Mouse (Mus musculus) limb, embryonic 12.5 days (tissue): ENCODE measurements around the gene Rps15. TPM values are rescaled to one million over a fixed set of nuclear protein-coding genes. Genes with fewer than 3 reads are reported as not detected.
A peak's percentile ranks its signal among the peaks of the same experiment; 100 is the strongest.

ENCODE experiments used
- ATAC-seq: fragments of 200-750 bp; cut with Nextera tagmentation; 2 replicates; pipeline ENCODE4 v1.8.0; 2017; ENCODE audit warnings: low read depth, moderate TSS enrichment; ENCODE audit not compliant: insufficient number of reproducible peaks, insufficient read depth, low FRiP score, low TSS enrichment
- H3K27ac ChIP-seq: fragments of 300-500 bp; sonication (generic); 2 replicates; pipeline ENCODE4 v1.5.1; 2016; ENCODE audit warnings: mild to moderate bottlenecking, moderate library complexity
- H3K27me3 ChIP-seq: fragments of 300-500 bp; sonication (generic); 2 replicates; pipeline ENCODE4 v1.6.1; 2016; ENCODE audit warnings: mild to moderate bottlenecking, moderate library complexity
- H3K36me3 ChIP-seq: fragments of 300-500 bp; sonication (generic); 2 replicates; pipeline ENCODE4 v1.6.1; 2016; ENCODE audit warnings: mild to moderate bottlenecking, moderate library complexity
- H3K4me1 ChIP-seq: fragments of 300-500 bp; sonication (generic); replicated peaks from 2 replicates; pipeline ENCODE4 v1.6.1; 2016
- H3K4me2 ChIP-seq: fragments of 300-500 bp; sonication (generic); 2 replicates; pipeline ENCODE4 v1.6.1; 2016; ENCODE audit warnings: mild to moderate bottlenecking, moderate library complexity
- H3K4me3 ChIP-seq: fragments of 300-500 bp; sonication (generic); replicated peaks from 2 replicates; pipeline ENCODE4 v1.5.1; 2016; ENCODE audit warnings: mild to moderate bottlenecking
- H3K9ac ChIP-seq: fragments of 300-500 bp; sonication (generic); replicated peaks from 2 replicates; pipeline ENCODE4 v1.6.1; 2016; ENCODE audit warnings: mild to moderate bottlenecking, moderate library complexity
- H3K9me3 ChIP-seq: fragments of 300-500 bp; sonication (generic); 2 replicates; pipeline ENCODE4 v1.6.1; 2016; ENCODE audit warnings: mild to moderate bottlenecking, moderate library complexity
- WGBS: fragments of 180-500 bp; shearing (Covaris S2); methylation state at CpG from one replicate; pipeline ENCODE4 v1.1.7; 2016; 5-methylcytosine and 5-hydroxymethylcytosine counted together
- polyA plus RNA-seq: library from polyadenylated mRNA; unstranded; fragments of >200 nt; fragmentation: Nextera tagmentation; extraction: Ambion mirVana; gene quantifications from 2 replicates; pipeline ENCODE4 v1.2.1, GENCODE M21; 2016

Rps15 gene
- polyA plus RNA-seq, 1 experiment from 2014 or later, result 930 TPM

DNA sequence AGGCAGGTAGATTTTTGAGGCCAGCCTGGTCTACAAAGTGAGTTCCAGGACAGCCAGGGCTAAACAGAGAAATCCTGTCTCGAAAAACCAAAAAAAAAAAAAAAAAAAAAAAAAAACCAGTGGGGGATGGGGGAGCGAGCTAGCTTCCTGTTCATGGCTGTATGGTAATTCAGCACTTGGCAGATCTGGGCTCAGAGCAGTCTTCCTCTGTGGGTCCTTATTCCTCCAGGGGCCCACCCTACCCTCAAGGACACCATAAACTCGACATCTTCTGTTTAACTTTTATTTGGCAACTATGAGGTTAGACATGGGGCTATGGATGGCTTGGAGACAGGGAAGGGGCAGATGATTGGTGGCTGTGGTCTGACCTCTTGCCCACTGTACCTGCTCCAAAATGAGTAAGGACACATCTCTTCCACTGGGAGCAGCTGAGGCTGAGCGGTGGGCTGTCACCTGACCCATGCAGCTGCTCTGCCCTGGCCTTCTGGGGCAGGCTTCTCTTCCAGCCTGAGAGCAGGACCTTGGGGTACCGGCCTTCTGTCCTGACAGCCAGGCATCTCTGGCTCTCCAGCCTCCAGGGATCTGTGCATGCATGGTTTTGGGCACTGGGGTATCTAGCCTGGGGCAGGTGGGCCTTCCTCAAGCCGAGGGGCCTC lies 28.9 kb downstream of the Rps15 start:
- H3K9me3 ChIP-seq, result no peaks in the 10 kb centered on the region
- H3K9ac ChIP-seq, result no peak overlapping the region
- H3K27me3 ChIP-seq, result peaks cover 31% of the 10 kb centered on the region
- peaks cover 35% of the 10 kb centered on the region for H3K4me1 ChIP-seq
- 0 out of 2 replicates have a peak overlapping the region, but pooled peaks have one; percentile 1 for H3K27ac ChIP-seq
- no peak for ATAC-seq
- 78% methylated on average over 5 of the region's 6 CpGs for WGBS
- no peak overlapping the region for H3K4me3 ChIP-seq
- peaks cover 20% of the 10 kb centered on the region for H3K36me3 ChIP-seq
- H3K4me2 ChIP-seq, result peak overlapping the region; percentile 97; the same call in 1 of the 2 replicates

DNA sequence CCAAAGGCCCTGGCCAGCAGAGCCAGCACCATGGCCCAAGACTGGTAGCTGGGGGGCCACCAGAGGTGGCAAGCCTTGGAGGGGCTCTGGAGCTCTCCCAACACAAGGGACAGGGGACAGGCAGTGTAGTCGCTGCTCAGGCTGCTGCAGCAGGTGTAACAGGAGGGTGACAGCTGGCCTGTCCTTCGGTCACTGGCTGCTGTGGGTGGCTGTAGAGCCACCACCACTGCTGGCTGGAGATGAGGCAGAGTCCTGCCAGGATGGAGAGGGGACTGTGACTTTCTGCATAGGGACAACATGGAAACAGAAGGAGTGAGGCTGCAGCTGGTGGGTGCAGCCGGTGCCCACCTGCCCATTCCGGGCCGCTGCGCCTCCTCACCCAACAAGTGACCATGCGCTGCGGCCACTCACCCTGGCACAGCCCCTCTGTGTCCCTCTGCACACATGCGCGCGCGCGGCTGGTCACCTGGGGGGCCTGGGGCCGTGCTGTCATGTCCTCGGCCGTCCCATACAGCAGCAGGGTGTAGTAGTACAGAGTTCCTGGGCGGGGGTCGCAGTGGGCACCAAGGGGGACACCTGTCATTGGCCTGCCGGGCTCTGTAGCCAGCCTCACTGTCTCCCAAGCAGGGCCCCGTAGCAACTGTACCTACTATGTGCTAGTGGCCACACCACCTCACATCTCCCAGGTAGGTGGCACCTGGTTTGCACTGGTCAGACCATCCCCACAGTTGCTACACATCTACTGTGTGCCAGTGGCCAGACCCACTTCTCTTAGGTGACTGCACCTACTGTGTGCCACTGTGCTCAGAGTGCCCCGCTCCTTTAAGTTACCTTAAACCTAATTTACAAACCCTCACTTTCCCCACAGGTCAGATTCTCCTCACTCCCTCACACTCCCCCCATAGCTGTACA lies 29.7 kb downstream of the Rps15 start:
- Histone ChIP-seq H3K9me3 (no peaks in the 10 kb centered on the region), H3K4me2 (peak overlapping the region; percentile 97), H3K27me3 (peaks cover 23% of the 10 kb centered on the region), H3K27ac (0 out of 2 replicates have a peak overlapping the region, but pooled peaks have one; percentile 1), H3K9ac (peak overlapping the region; percentile 69; the same call in 1 of the 2 replicates), H3K4me3 (peak overlapping the region; percentile 65), H3K36me3 (peaks cover 20% of the 10 kb centered on the region), H3K4me1 (peaks cover 35% of the 10 kb centered on the region)
- ATAC-seq, result no peak
- 92% methylated on average over 21 of the region's 21 CpGs for WGBS

DNA sequence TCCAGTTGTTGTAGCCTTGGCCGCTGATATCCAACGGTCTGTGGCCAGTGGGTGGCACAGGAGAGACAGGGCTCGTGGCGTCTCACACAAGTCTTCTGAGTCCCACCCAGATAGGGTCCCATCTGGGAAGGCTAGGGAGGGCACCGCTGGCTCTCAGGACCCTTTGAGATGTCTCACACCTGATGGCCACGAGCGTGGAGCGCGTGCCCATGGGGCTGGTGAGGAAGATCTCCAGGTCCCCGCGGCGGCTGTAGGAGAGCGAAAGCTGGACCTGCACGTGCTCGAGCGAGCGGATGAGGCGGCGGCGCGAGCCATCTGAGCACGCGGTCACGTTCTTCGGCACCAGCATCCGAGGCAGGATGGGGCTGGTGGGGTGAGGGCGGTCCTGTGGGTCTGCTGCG lies 30.6 kb downstream of the Rps15 start:
- Histone ChIP-seq H3K4me3 (peak overlapping the region; percentile 65), H3K4me1 (peaks cover 35% of the 10 kb centered on the region), H3K27ac (no peak overlapping the region), H3K4me2 (peak overlapping the region; percentile 97), H3K27me3 (peaks cover 20% of the 10 kb centered on the region), H3K9ac (peak overlapping the region; percentile 69), H3K9me3 (no peaks in the 10 kb centered on the region), H3K36me3 (peaks cover 14% of the 10 kb centered on the region; the same call in 1 of the 2 replicates)
- WGBS, result 5% methylated on average over 28 of the region's 28 CpGs
- no peak for ATAC-seq

DNA sequence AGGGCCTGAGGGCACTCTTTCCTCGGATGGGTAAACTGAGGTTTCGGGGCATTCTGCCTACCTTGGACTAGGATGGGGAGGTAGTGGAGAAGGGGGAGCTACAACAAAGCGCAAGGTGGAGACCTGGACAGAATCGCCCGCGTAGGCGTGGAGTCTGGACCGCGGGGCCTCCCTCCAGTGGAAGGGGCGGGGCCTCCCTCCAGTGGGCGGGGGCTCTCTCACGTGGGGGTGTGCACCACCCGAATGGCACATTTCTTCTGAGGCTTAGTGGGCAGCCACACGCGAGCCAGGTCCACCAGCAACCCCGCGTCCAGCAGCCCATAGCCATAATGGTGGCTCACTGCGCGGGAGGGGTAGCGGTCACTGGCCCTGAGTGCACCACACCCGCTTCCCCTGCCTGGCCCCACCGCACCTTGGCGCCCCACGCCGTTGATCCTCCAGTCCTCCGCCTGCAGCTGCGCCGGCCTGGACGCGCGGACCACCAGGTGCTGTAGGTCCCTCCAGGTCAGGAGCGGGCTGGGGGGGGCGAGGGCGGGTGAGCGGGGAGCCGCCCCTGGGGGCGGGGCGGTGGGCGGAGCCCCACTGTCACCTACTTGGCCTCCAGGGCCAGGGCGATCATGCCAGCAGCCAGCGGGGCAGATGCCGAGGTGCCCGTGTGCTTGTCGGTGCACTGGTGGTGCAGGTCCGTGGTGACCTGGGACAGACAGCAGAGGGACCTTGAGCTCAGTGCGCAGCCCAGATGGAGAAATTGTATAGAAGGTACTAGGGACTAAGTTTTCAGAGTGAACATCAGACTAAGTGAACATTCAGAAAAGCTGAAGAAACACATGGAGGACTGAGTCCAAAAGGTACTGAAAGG lies 31.2 kb downstream of the Rps15 start:
- Histone ChIP-seq H3K4me2 (peak overlapping the region; percentile 97), H3K4me3 (peak overlapping the region; percentile 65), H3K27ac (0 out of 2 replicates have a peak overlapping the region, but pooled peaks have one; percentile 12), H3K27me3 (peaks cover 23% of the 10 kb centered on the region), H3K4me1 (peaks cover 35% of the 10 kb centered on the region), H3K9ac (peak overlapping the region; percentile 69), H3K36me3 (peaks cover 7% of the 10 kb centered on the region; the same call in 1 of the 2 replicates), H3K9me3 (no peaks in the 10 kb centered on the region)
- WGBS, result 2% methylated on average over 46 of the region's 46 CpGs
- ATAC-seq, result 0 out of 2 replicates have a peak, but pooled peaks have one; percentile 11

DNA sequence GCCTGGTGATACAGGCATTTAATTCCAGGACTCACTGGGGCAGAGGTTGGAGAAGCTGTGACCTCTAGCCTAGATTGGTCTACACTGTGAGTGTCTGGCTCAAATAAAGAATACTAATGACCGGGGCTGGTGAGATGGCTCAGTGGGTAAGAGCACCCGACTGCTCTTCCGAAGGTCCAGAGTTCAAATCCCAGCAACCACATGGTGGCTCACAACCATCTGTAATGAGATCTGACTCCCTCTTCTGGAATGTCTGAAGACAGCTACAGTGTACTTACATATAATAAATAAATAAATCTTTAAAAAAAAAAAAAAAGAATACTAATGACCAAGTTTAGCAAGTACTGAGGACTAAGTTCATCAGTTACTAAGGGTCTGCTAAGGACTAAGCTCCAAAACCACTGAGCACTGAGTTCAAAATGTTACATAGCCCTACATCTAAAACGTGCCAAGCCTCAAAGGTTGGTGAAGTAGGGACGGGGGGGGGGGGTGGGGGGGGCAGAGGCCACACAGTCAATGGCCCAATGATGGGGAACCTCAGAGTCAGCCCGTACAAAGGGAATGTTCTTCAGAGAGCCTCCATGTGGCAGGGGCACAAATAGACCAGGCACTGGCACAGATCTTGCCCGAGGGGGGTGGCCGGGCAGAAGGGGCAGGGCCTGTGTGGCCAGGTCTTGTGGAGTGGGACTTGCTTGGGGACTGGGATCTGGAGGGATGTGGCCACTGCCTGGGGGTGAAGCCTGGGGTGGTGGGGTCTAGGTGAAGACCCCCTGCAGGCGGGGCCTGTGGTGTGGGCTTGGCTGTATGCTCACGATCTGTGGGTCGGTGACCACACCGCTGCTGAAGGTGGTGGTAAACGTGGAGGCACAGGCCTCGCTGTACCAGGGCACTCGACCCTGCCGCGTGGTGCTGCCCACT lies 32.1 kb downstream of the Rps15 start:
- peak overlapping the region; percentile 97 for H3K4me2 ChIP-seq
- no peak overlapping the region for H3K27ac ChIP-seq
- H3K4me1 ChIP-seq, result peaks cover 33% of the 10 kb centered on the region
- H3K36me3 ChIP-seq, result no peaks in the 10 kb centered on the region
- 78% methylated on average over 17 of the region's 17 CpGs for WGBS
- H3K9me3 ChIP-seq, result no peaks in the 10 kb centered on the region
- H3K4me3 ChIP-seq, result peak overlapping the region; percentile 65
- H3K9ac ChIP-seq, result peak overlapping the region; percentile 69; the same call in 1 of the 2 replicates
- ATAC-seq, result no peak
- H3K27me3 ChIP-seq, result peaks cover 25% of the 10 kb centered on the region

DNA sequence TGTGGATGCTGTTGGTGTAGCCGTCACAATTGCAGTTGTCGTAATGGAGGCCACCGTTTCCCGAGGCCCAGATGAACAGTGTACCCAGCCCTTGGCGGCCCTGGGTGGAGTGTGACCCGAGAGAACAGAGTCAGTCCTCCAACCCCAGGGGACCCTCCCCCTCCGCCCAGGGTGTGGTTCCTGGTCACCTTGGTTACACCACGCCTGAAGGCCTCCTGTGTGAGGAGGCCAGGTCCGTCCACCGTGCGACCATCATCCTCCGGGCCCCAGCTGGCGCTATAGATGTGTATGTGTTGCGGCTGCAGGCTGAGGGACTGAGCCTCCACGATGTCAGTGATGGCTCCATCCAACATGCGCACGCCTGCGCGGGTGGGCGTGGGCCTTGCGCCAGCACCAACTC lies 32.8 kb downstream of the Rps15 start:
- no peak for ATAC-seq
- H3K4me3 ChIP-seq, result no peak overlapping the region
- WGBS, result 79% methylated on average over 21 of the region's 21 CpGs

DNA sequence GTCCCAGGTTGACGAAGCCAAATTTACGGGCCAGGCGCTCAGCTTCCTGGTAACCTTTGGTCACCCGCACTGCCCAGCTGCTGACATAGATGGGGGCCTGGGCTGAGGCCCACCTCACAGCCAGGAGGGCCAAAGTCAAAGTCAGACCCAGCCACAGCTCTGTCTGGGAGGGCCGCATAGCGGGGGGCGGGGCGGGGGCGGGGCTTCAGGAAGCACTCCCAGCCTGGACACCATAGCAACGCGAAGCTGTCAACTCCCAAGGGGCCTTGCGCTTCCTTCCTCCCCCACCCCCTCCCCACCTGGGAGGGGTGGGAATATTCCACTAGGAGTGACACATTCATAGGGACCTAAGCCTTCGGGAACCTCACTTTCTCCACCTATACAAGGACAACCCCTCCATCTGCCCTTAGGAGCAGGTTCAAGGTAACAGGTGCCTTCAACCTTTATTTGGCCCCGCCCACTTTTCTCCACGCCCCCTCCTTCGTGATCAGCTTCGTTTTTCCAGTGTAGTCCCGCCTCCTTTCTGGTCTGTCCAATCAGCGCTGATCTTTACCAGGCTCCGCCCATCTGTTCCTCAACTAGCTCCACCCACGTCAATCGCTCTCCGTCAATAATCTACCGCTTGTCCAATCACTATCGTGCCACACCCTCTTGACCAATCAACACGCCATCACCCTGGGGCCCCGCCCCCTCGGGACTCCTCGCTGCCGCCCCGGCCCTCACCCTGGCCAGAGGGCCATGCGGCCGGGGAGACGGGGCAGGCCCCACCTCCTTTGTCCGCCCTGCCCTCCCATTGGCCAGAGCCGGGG lies 37.2 kb downstream of the Rps15 start, which contains the start of the genes Pcsk4 and Reep6:
Gene Pcsk4, minus strand, starts transcription at position 226 of the 809 bp plus-strand sequence.
Gene Reep6, plus strand, starts transcription at position 681 of the 809 bp plus-strand sequence.
- H3K27ac ChIP-seq, result no peak within 1 kb of the TSS
- WGBS, result 5% methylated on average over 36 of the region's 36 CpGs
- peak within 1 kb of the TSS; percentile 50 for H3K4me3 ChIP-seq
- peaks cover 56% of the 10 kb centered on the region for H3K27me3 ChIP-seq
- H3K4me2 ChIP-seq, result peak within 1 kb of the TSS; percentile 85
- H3K9me3 ChIP-seq, result no peaks in the 10 kb centered on the region
- H3K9ac ChIP-seq, result peak within 1 kb of the TSS; percentile 57
- no peaks in the 10 kb centered on the region for H3K36me3 ChIP-seq
- ATAC-seq, result peak; percentile 89
- peaks cover 22% of the 10 kb centered on the region for H3K4me1 ChIP-seq

More for the DNA sequence above, 32.8 kb downstream of the Rps15 start:
- Histone ChIP-seq H3K4me2 (no peak overlapping the region), H3K27ac (no peak overlapping the region), H3K9ac (no peak overlapping the region), H3K9me3 (no peaks in the 10 kb centered on the region), H3K27me3 (peaks cover 25% of the 10 kb centered on the region), H3K4me1 (peaks cover 33% of the 10 kb centered on the region), H3K36me3 (no peaks in the 10 kb centered on the region)

DNA sequence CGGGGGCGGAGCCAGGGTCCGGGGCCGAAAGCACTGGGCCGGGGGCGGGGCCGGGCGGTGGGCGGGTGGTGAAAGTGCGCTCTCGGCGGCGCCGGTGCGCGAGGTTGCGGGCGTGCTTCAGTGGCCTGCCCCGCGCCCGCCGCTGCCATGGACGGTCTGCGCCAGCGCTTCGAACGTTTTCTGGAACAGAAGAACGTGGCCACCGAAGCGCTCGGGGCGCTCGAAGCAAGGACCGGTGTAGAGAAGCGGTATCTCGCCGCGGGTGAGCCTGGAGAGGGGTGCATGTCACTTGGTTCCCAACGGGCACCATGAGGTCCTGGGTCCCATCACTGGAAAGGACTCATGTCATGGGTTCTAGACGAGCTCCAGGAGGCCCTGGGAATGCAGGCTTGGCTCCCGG lies 37.8 kb downstream of the Rps15 start:
- Histone ChIP-seq H3K9ac (peak overlapping the region; percentile 57), H3K27ac (no peak overlapping the region), H3K36me3 (no peaks in the 10 kb centered on the region), H3K4me3 (peak overlapping the region; percentile 50), H3K9me3 (no peaks in the 10 kb centered on the region), H3K27me3 (peaks cover 54% of the 10 kb centered on the region), H3K4me1 (peaks cover 22% of the 10 kb centered on the region), H3K4me2 (peak overlapping the region; percentile 85)
- no peak; the same call in 1 of the 2 replicates for ATAC-seq
- 2% methylated on average over 41 of the region's 41 CpGs for WGBS

DNA sequence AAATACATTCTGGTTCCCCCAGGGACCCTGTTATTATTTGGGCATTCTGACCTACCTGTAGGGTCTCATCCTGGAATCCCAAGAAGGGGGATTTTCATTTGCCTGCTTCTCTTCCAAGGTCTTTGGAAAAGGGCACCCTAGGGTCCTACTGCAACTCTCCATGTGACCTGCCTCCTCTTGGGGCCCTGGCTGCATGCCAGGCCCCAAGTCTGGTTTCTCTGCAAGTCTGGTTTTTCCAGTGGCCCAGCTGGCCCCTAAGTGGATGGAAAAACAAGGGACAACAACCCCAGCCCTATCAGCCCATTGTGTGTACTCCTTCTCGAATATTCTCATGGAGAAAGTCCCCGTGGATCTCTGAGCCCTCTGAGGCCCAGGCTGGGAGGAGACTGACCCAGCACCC lies 38.6 kb downstream of the Rps15 start:
- H3K4me1 ChIP-seq, result peaks cover 22% of the 10 kb centered on the region
- H3K27me3 ChIP-seq, result peaks cover 55% of the 10 kb centered on the region
- H3K36me3 ChIP-seq, result no peaks in the 10 kb centered on the region
- H3K9ac ChIP-seq, result no peak overlapping the region
- no peak overlapping the region for H3K4me3 ChIP-seq
- no peak for ATAC-seq
- 80% methylated on average over 2 of the region's 2 CpGs for WGBS
- H3K4me2 ChIP-seq, result peak overlapping the region; percentile 85
- H3K27ac ChIP-seq, result no peak overlapping the region
- H3K9me3 ChIP-seq, result no peaks in the 10 kb centered on the region
